Mouse (Mus musculus) kidney, postnatal 36 days (tissue): Measurements from ENCODE around the gene D930048N14Rik.
"Not testable (repeated sequence)": the region's sequence is repeated elsewhere in the genome, so short reads cannot be mapped to it uniquely, and the experiment has no call there.

Source experiments
- DNase-seq, 2 experiments: peaks; one replicate each; pipeline ENCODE4 v3.0.0; 2021 to 2022; ENCODE audit warnings: mixed read lengths in 2 of 2

Gene D930048N14Rik

GRCm38 (mm10) chr11:51650691-51651515 is at the start of gene D930048N14Rik, which contains the start of gene N4bp3:
Gene D930048N14Rik, plus strand, starts transcription at chr11:51650954.
Gene N4bp3, minus strand, starts transcription at chr11:51650842.
- peak; percentile 80 to 91 for DNase-seq

- DNase-seq: no peak
These were observed 48.5 kb upstream of the D930048N14Rik start for GRCm38 (mm10) chr11:51602253-51602652.

GRCm38 (mm10) chr11:51605602-51606446 is 44.9 kb upstream of the D930048N14Rik start:
- DNase-seq: peak; percentile 96

GRCm38 (mm10) chr11:51606447-51607095 is 44.2 kb upstream of the D930048N14Rik start, which contains the start of gene Hnrnpab:
Gene Hnrnpab, minus strand, starts transcription at chr11:51606847.
- peak; percentile 97 to 98 for DNase-seq

- no peak for DNase-seq
These were observed 43.5 kb upstream of the D930048N14Rik start for GRCm38 (mm10) chr11:51607096-51607738.

GRCm38 (mm10) chr11:51609266-51609909 is 41.4 kb upstream of the D930048N14Rik start:
- DNase-seq: no peak

- DNase-seq: not testable (repeated sequence)
These were observed 40.8 kb upstream of the D930048N14Rik start for GRCm38 (mm10) chr11:51609940-51610339.

- no peak for DNase-seq
These were observed 36.5 kb upstream of the D930048N14Rik start for GRCm38 (mm10) chr11:51614256-51614655.

GRCm38 (mm10) chr11:51615129-51615528 is 35.6 kb upstream of the D930048N14Rik start:
- DNase-seq: peak; percentile 29 to 47

- peak; percentile 87 for DNase-seq
These were observed 35.2 kb upstream of the D930048N14Rik start for GRCm38 (mm10) chr11:51615601-51616000.

GRCm38 (mm10) chr11:51616113-51616512 is 34.6 kb upstream of the D930048N14Rik start:
- not testable (repeated sequence) for DNase-seq

GRCm38 (mm10) chr11:51617693-51618092 is 33.1 kb upstream of the D930048N14Rik start:
- peak; percentile 82 to 86 for DNase-seq

GRCm38 (mm10) chr11:51618894-51619408 is 31.8 kb upstream of the D930048N14Rik start:
- no peak for DNase-seq

- DNase-seq: peak; percentile 99
These were observed 31.2 kb upstream of the D930048N14Rik start, which contains the start of gene Nhp2 for GRCm38 (mm10) chr11:51619409-51620060. Gene Nhp2, plus strand, starts transcription at chr11:51619735.

- DNase-seq: no peak
These were observed 30.7 kb upstream of the D930048N14Rik start for GRCm38 (mm10) chr11:51620084-51620483.

- peak; percentile 32 to 62 for DNase-seq
These were observed 29.0 kb upstream of the D930048N14Rik start for GRCm38 (mm10) chr11:51621776-51622175.

- peak in 1 of 2 experiments; percentile 52 for DNase-seq
These were observed 27.7 kb upstream of the D930048N14Rik start for GRCm38 (mm10) chr11:51622971-51623491.

GRCm38 (mm10) chr11:51625187-51625820 is 25.4 kb upstream of the D930048N14Rik start:
- no peak for DNase-seq

GRCm38 (mm10) chr11:51627425-51627824 is 23.3 kb upstream of the D930048N14Rik start:
- no peak for DNase-seq

GRCm38 (mm10) chr11:51627907-51628306 is 22.8 kb upstream of the D930048N14Rik start:
- no peak for DNase-seq
